In genomic region chr19:12292979-12293378, GRCm38 (mm10) we compare ENCODE assay signal across 41 mouse cellular contexts. TPM values are rescaled to one million over a fixed set of nuclear protein-coding genes. Genes with fewer than 3 reads are reported as not detected.
DNase-seq lines count a peak whose midpoint lies in the region; ATAC-seq and TF ChIP-seq lines count a peak whose summit lies in the region.
"Had no signal": no experiment of that assay in that cellular context is flagged by ENCODE, and none has a peak within 500 bp of the region (broad histone marks: within the 10 kb centered on the region; RNA-seq: fewer than 3 reads in every experiment).

No protein-coding gene starts in this region.

- H3K36me3 ChIP-seq in kidney, embryonic 15.5 days: no peaks in the 10 kb centered on the region
- H3K36me3 ChIP-seq: heart, embryonic 12.5 days; liver, embryonic 12.5 days; neural tube, embryonic 12.5 days had no signal

- ATAC-seq in frontal cortex, adult (ENCODE audit: low TSS enrichment): peak; percentile 65; the same call in 1 of the 2 replicates
- no peak for ATAC-seq in kidney, embryonic 15.5 days (replicated peaks; ENCODE audit: low FRiP score)
- ATAC-seq: intestine, postnatal 0 days; liver, embryonic 12.5 days; liver, postnatal 0 days had no signal

- H3K4me1 ChIP-seq in kidney, embryonic 15.5 days: no peaks in the 10 kb centered on the region
- H3K4me1 ChIP-seq: heart, embryonic 12.5 days; liver, embryonic 12.5 days; neural tube, embryonic 12.5 days had no signal

- H3K4me3 ChIP-seq in layer of hippocampus, adult 2 months: no peak overlapping the region
- no peak overlapping the region for H3K4me3 ChIP-seq in kidney, embryonic 15.5 days (replicated peaks)
- H3K4me3 ChIP-seq: heart, adult 2 months; heart, embryonic 12.5 days; liver, embryonic 12.5 days; myocyte; neural tube, embryonic 12.5 days had no signal

- H3K9me3 ChIP-seq in kidney, embryonic 15.5 days (replicated peaks): no peaks in the 10 kb centered on the region
- H3K9me3 ChIP-seq: heart, embryonic 12.5 days; liver, embryonic 12.5 days; neural tube, embryonic 12.5 days had no signal

- no peak for DNase-seq in frontal cortex, postnatal 25 days (ENCODE audit: low spot score in 2 of 2)
- DNase-seq in layer of hippocampus, adult 2 months (ENCODE audit: low spot score in 2 of 2): peak; percentile 17 to 60
- DNase-seq in layer of hippocampus, postnatal 10 days (ENCODE audit: low spot score in 2 of 2): no peak
- peak; percentile 28 for DNase-seq in brain, embryonic 18.5 days (ENCODE audit: low read depth, low spot score)
- peak; percentile 24 for DNase-seq in layer of hippocampus, adult 9-11 months
- no peak for DNase-seq in urinary bladder, postnatal 14 days (ENCODE audit: low spot score)
- DNase-seq: adrenal gland, postnatal 25 days; B cell, adult 2 months; cerebellum, adult 11 months; cerebellum, adult 9-10 months; cerebellum, postnatal 36 days; heart, adult 2 months; heart, postnatal 4 days; kidney, adult 9 months; kidney, postnatal 14 days; left cerebral cortex, postnatal 4 days; liver, postnatal 0 days; lung, postnatal 36 days; right cerebral cortex, postnatal 4 days; thymus, adult 2 months had no signal

- H3K27me3 ChIP-seq in kidney, embryonic 15.5 days: no peaks in the 10 kb centered on the region
- H3K27me3 ChIP-seq: heart, embryonic 12.5 days; liver, embryonic 12.5 days; neural tube, embryonic 12.5 days had no signal

- no peak overlapping the region for H3K9ac ChIP-seq in kidney, embryonic 15.5 days
- H3K9ac ChIP-seq: heart, embryonic 12.5 days; hindbrain, embryonic 14.5 days; liver, embryonic 12.5 days; liver, postnatal 0 days; neural tube, embryonic 12.5 days had no signal

- peak overlapping the region; percentile 39; the same call in 1 of the 2 replicates for H3K27ac ChIP-seq in layer of hippocampus, adult 2 months
- no peak overlapping the region for H3K27ac ChIP-seq in kidney, embryonic 15.5 days
- H3K27ac ChIP-seq: heart, adult 2 months; hindbrain, embryonic 14.5 days; liver, embryonic 12.5 days; neural tube, embryonic 12.5 days; stomach, postnatal 0 days had no signal

- no peak for TF ChIP-seq CTCF in layer of hippocampus, adult 2 months (conservative IDR thresholded peaks at IDR 0.05)

- no peak overlapping the region for H3K4me2 ChIP-seq in kidney, embryonic 15.5 days
- H3K4me2 ChIP-seq: heart, embryonic 12.5 days; hindbrain, embryonic 14.5 days; liver, embryonic 12.5 days; midbrain, embryonic 11.5 days; neural tube, embryonic 12.5 days had no signal

RNA-seq across cellular contexts. Expression of gene Olfr1436, which starts 6.0 kb away (rescaled TPM):
- not detected for total RNA-seq in layer of hippocampus, adult 2 months (2021)
- total RNA-seq in layer of hippocampus, postnatal 10 days (2021): not detected
- not detected in 2 replicates for polyA plus RNA-seq in kidney, embryonic 15.5 days (2015; fragmentation: Nextera tagmentation; extraction: Ambion mirVana)
- total RNA-seq: adrenal gland, adult 18-20 months; adrenal gland, postnatal 25 days; gastrocnemius, adult 8-10 months; gastrocnemius, postnatal 4 days; heart, adult 2 months; heart, postnatal 4 days; left cerebral cortex, adult 18-20 months; left cerebral cortex, postnatal 4 days; megakaryocyte, adult 5-6 weeks; midbrain, postnatal 0 days had no signal
- polyA plus RNA-seq: embryonic facial prominence, embryonic 11.5 days; heart, adult 2 months; heart, embryonic 12.5 days; heart, postnatal 0 days; hindbrain, embryonic 14.5 days; intestine, postnatal 0 days; limb, embryonic 14.5 days; liver, embryonic 12.5 days; liver, postnatal 0 days; lung, embryonic 16.5 days; midbrain, embryonic 11.5 days; midbrain, postnatal 0 days; myocyte; neural tube, embryonic 12.5 days; spleen, adult 2 months; stomach, postnatal 0 days; thymus, adult 2 months had no signal

RNA-seq across cellular contexts. Expression of gene Olfr1434, which starts 13.3 kb away (rescaled TPM):
- not detected for total RNA-seq in layer of hippocampus, adult 2 months (2021)
- not detected for total RNA-seq in layer of hippocampus, postnatal 10 days (2021)
- polyA plus RNA-seq in kidney, embryonic 15.5 days (2015; fragmentation: Nextera tagmentation; extraction: Ambion mirVana): not detected in 2 replicates
- total RNA-seq: adrenal gland, adult 18-20 months; adrenal gland, postnatal 25 days; gastrocnemius, adult 8-10 months; gastrocnemius, postnatal 4 days; heart, adult 2 months; heart, postnatal 4 days; left cerebral cortex, adult 18-20 months; left cerebral cortex, postnatal 4 days; megakaryocyte, adult 5-6 weeks; midbrain, postnatal 0 days had no signal
- polyA plus RNA-seq: embryonic facial prominence, embryonic 11.5 days; heart, adult 2 months; heart, embryonic 12.5 days; heart, postnatal 0 days; hindbrain, embryonic 14.5 days; intestine, postnatal 0 days; limb, embryonic 14.5 days; liver, embryonic 12.5 days; liver, postnatal 0 days; lung, embryonic 16.5 days; midbrain, embryonic 11.5 days; midbrain, postnatal 0 days; myocyte; neural tube, embryonic 12.5 days; spleen, adult 2 months; stomach, postnatal 0 days; thymus, adult 2 months had no signal

RNA-seq across cellular contexts. Expression of gene Olfr1437, which starts 31.9 kb away (rescaled TPM):
- total RNA-seq in layer of hippocampus, adult 2 months (2021): not detected
- not detected for total RNA-seq in layer of hippocampus, postnatal 10 days (2021)
- polyA plus RNA-seq in kidney, embryonic 15.5 days (2015; fragmentation: Nextera tagmentation; extraction: Ambion mirVana): not detected in 2 replicates
- total RNA-seq: adrenal gland, adult 18-20 months; adrenal gland, postnatal 25 days; gastrocnemius, adult 8-10 months; gastrocnemius, postnatal 4 days; heart, adult 2 months; heart, postnatal 4 days; left cerebral cortex, adult 18-20 months; left cerebral cortex, postnatal 4 days; megakaryocyte, adult 5-6 weeks; midbrain, postnatal 0 days had no signal
- polyA plus RNA-seq: embryonic facial prominence, embryonic 11.5 days; heart, adult 2 months; heart, embryonic 12.5 days; heart, postnatal 0 days; hindbrain, embryonic 14.5 days; intestine, postnatal 0 days; limb, embryonic 14.5 days; liver, embryonic 12.5 days; liver, postnatal 0 days; lung, embryonic 16.5 days; midbrain, embryonic 11.5 days; midbrain, postnatal 0 days; myocyte; neural tube, embryonic 12.5 days; spleen, adult 2 months; stomach, postnatal 0 days; thymus, adult 2 months had no signal

RNA-seq across cellular contexts. Expression of gene Olfr235, which starts 32.1 kb away (rescaled TPM):
- not detected for total RNA-seq in layer of hippocampus, adult 2 months (2021)
- total RNA-seq in layer of hippocampus, postnatal 10 days (2021): not detected
- not detected in 2 replicates for polyA plus RNA-seq in kidney, embryonic 15.5 days (2015; fragmentation: Nextera tagmentation; extraction: Ambion mirVana)
- total RNA-seq: adrenal gland, adult 18-20 months; adrenal gland, postnatal 25 days; gastrocnemius, adult 8-10 months; gastrocnemius, postnatal 4 days; heart, adult 2 months; heart, postnatal 4 days; left cerebral cortex, adult 18-20 months; megakaryocyte, adult 5-6 weeks; midbrain, postnatal 0 days had no signal
- polyA plus RNA-seq: embryonic facial prominence, embryonic 11.5 days; heart, adult 2 months; heart, embryonic 12.5 days; heart, postnatal 0 days; hindbrain, embryonic 14.5 days; intestine, postnatal 0 days; limb, embryonic 14.5 days; liver, embryonic 12.5 days; liver, postnatal 0 days; lung, embryonic 16.5 days; midbrain, embryonic 11.5 days; midbrain, postnatal 0 days; myocyte; neural tube, embryonic 12.5 days; spleen, adult 2 months; stomach, postnatal 0 days; thymus, adult 2 months had no signal

RNA-seq across cellular contexts. Expression of gene Olfr1438-ps1, which starts 42.7 kb away (rescaled TPM):
- not detected for total RNA-seq in layer of hippocampus, adult 2 months (2021)
- total RNA-seq in layer of hippocampus, postnatal 10 days (2021): not detected
- not detected in 2 replicates for polyA plus RNA-seq in kidney, embryonic 15.5 days (2015; fragmentation: Nextera tagmentation; extraction: Ambion mirVana)
- total RNA-seq: adrenal gland, adult 18-20 months; adrenal gland, postnatal 25 days; gastrocnemius, adult 8-10 months; gastrocnemius, postnatal 4 days; heart, adult 2 months; heart, postnatal 4 days; left cerebral cortex, adult 18-20 months; left cerebral cortex, postnatal 4 days; megakaryocyte, adult 5-6 weeks; midbrain, postnatal 0 days had no signal
- polyA plus RNA-seq: embryonic facial prominence, embryonic 11.5 days; heart, adult 2 months; heart, embryonic 12.5 days; heart, postnatal 0 days; hindbrain, embryonic 14.5 days; intestine, postnatal 0 days; limb, embryonic 14.5 days; liver, embryonic 12.5 days; liver, postnatal 0 days; lung, embryonic 16.5 days; midbrain, embryonic 11.5 days; midbrain, postnatal 0 days; myocyte; neural tube, embryonic 12.5 days; spleen, adult 2 months; stomach, postnatal 0 days; thymus, adult 2 months had no signal

Comparison
In these comparisons a context has a peak if more than half of its experiments do, and no peak if none do; other contexts are left out.
1. DNase-seq: peak in layer of hippocampus, adult 2 months (2 of 2), brain, embryonic 18.5 days (single experiment) and layer of hippocampus, adult 9-11 months (single experiment); none in frontal cortex, postnatal 25 days (0 of 2), layer of hippocampus, postnatal 10 days (0 of 2) and urinary bladder, postnatal 14 days (single experiment).